Mouse (Mus musculus): ENCODE measurements around the gene Slc13a4. TPM values are rescaled to one million over a fixed set of nuclear protein-coding genes. Genes with fewer than 3 reads are reported as not detected.

The Slc13a4 gene
- polyA plus RNA-seq (2012) = not detected in 2 replicates

DNA sequence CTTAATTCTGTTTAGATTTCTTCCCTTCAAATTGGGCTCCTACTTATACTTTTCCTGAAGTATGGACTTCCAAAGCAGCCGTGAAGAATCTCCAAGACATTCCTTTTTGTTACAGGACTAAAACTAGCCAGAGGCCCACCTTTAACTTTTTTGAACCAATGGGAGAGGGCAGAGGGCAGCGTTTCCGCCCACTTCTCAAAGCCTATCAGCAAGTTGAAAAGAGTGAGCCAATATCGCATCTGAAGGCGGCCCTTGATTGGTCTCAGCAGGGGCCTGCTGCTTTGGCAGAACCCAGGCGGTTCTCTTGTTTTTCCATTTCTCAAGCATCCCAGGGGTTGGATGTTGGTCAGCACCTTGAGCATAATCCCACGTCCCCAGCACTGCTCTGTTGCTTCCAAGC, at the start of gene Slc13a4:
Gene Slc13a4, minus strand, starts transcription at position 95 of the 400 bp plus-strand sequence.
- TF ChIP-seq GATA1 (IDR thresholded peaks at IDR 0.05; ENCODE audit: low read length) = no peak

- no peak for TF ChIP-seq GATA1 (IDR thresholded peaks at IDR 0.05; ENCODE audit: low read length)
Observed at GRCm38 (mm10) chr6:35355320-35355719, 47.4 kb upstream of the Slc13a4 start.

- TF ChIP-seq GATA1 (IDR thresholded peaks at IDR 0.05; ENCODE audit: low read length) = no peak
Observed at GRCm38 (mm10) chr6:35354622-35354998, 46.7 kb upstream of the Slc13a4 start.

- no peak for TF ChIP-seq GATA1 (IDR thresholded peaks at IDR 0.05; ENCODE audit: low read length)
Observed at GRCm38 (mm10) chr6:35353846-35354621, 46.1 kb upstream of the Slc13a4 start.

- TF ChIP-seq GATA1 (IDR thresholded peaks at IDR 0.05; ENCODE audit: low read length) = no peak
Observed at GRCm38 (mm10) chr6:35353416-35353815, 45.5 kb upstream of the Slc13a4 start.

DNA sequence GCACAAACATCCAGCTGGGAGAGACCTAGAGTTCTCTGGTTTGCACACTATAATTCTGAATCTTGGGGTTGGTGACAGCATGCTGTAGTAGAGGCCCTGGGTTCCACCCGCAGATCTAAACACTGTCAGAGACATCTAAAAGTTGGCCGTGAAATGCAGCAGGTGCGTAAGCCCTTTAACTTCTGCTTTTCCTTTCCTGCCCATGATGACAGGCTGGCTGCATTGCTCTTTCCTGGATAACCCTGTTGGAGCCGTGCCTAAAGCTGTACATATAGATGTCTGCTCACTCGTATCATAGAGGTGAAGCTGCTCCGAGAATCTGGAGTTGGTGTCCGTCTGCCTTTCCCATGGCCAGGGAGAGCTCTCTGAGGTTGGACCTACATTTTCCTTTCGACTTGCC, 44.9 kb upstream of the Slc13a4 start:
- TF ChIP-seq GATA1 (IDR thresholded peaks at IDR 0.05; ENCODE audit: low read length) = no peak

- TF ChIP-seq GATA1 (IDR thresholded peaks at IDR 0.05; ENCODE audit: low read length) = no peak
Observed at GRCm38 (mm10) chr6:35351826-35352225, 43.9 kb upstream of the Slc13a4 start.

DNA sequence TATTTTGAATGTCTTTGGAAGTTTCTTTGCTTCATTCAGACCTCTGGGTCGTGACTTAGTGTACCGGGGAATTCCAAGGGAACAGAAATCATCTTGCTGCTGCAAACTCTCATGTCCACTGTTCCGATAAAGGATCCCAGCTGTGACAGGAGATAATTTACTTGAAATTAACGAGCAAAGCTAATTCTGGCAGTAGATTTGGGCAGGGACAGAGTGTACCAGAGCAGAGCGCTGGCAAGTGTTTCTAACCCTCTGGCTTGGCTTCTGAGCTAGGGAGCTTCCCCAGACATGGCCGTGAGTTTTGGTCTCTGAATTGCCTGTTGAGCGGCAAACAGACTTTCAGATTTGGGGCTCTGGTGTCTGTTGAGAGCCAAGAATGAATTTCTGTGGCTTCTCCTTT, 41.9 kb upstream of the Slc13a4 start:
- TF ChIP-seq GATA1 (IDR thresholded peaks at IDR 0.05; ENCODE audit: low read length) = no peak

GRCm38 (mm10) chr6:35338640-35339039, 30.7 kb upstream of the Slc13a4 start:
- TF ChIP-seq GATA1 (IDR thresholded peaks at IDR 0.05; ENCODE audit: low read length) = no peak

GRCm38 (mm10) chr6:35337836-35338235, 29.9 kb upstream of the Slc13a4 start:
- no peak for TF ChIP-seq GATA1 (IDR thresholded peaks at IDR 0.05; ENCODE audit: low read length)

GRCm38 (mm10) chr6:35335452-35335851, 27.5 kb upstream of the Slc13a4 start:
- no peak for TF ChIP-seq GATA1 (IDR thresholded peaks at IDR 0.05; ENCODE audit: low read length)

GRCm38 (mm10) chr6:35334278-35334677, 26.3 kb upstream of the Slc13a4 start:
- no peak for TF ChIP-seq GATA1 (IDR thresholded peaks at IDR 0.05; ENCODE audit: low read length)

DNA sequence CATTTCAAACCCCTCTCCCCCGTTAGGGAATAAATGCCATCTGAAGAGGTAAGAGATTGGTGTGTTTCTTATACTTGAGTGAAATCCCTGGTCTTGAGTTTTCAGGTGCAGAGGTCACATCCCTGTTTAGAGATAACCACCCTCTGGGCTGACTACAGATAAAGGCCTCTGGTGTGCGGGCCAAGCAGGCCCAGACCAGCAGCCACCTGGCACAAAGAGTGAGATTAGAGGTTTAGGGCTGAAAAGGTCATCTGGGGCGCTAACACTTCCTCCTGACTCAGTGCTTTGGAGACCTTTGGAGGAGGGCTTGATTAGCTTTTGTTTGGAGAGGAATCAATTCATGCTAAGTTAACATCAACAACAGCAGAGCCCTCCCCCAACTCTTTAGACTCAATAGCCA, 25.7 kb upstream of the Slc13a4 start:
- TF ChIP-seq GATA1 (IDR thresholded peaks at IDR 0.05; ENCODE audit: low read length) = no peak

DNA sequence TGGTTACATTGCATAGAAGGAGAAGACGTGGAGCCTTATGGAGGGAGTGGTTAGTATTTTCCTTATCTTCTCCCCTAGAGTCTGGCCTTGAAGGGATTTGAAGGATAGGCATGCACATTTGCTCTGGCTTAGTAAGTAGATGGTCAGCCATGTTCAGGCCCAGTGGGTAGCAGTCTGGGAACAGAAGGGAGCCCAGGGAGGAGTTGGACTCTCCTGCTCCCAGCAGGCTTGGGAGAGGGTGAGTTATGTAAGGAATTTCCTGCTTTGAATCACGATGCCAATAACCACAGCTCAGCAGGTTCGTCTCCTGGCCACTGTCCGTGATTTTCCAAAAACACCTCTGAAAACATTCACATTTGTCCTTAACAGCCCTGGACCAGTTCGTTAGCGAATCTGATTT, 22.9 kb upstream of the Slc13a4 start:
- TF ChIP-seq GATA1 (IDR thresholded peaks at IDR 0.05; ENCODE audit: low read length) = no peak

DNA sequence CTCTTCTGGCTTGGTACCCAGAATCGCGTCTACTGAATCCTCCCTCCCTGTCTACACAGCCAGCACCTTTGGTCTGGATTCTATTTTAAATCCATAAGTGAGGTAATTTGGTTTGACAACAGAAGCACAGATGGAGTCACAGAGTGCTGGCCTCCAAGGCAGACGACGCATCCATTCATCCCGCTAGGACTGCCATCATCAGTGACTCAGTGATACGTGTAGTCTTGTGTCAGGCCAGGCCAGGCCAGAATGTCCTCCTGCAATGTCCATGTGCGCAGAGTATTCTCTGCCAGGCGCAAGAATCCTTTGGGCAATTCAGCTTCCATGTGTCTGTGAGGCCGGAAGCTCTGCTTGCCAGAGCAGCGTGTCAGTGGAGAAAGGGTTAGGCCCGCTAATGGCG, 22.0 kb upstream of the Slc13a4 start:
- no peak for TF ChIP-seq GATA1 (IDR thresholded peaks at IDR 0.05; ENCODE audit: low read length)

- TF ChIP-seq GATA1 (IDR thresholded peaks at IDR 0.05; ENCODE audit: low read length) = no peak
Observed at GRCm38 (mm10) chr6:35326111-35326515, 18.2 kb upstream of the Slc13a4 start, which contains the start of gene Fam180a. Fam180a (minus strand) TSS chr6:35326141.

DNA sequence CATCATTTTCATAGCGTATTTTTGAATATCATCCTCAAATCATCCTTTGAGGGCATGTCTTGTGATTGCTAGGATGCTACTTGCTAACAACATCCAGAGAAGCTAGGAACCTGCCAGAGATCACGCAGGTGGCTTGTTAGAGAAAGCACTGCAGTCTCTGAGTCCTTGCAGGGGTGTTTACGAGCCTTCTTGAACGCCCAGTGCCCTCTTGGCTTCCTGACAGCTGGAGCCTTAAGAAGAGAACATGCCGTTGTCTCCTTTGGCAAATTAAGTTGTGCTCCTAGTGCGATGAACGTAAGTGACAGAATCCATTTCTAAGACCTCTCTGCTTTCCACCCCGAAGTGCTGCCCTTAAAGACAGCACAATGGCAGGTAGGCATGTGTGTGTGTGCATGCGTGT, 16.4 kb upstream of the Slc13a4 start:
- no peak for TF ChIP-seq GATA1 (IDR thresholded peaks at IDR 0.05; ENCODE audit: low read length)

Data from G1E-ER4 (cell line).